Mouse (Mus musculus) heart, adult 2 months (tissue): ENCODE measurements around the gene Asic2. TPM values are rescaled to one million over a fixed set of nuclear protein-coding genes. Genes with fewer than 3 reads are reported as not detected.
A peak's percentile ranks its signal among the peaks of the same experiment; 100 is the strongest.

ENCODE experiments used
- DNase-seq, 2 experiments: peaks; one replicate each; pipeline ENCODE4 v3.0.0; 2021
- H3K27ac ChIP-seq: fragments of 200-600 bp; 2 replicates; pipeline ENCODE4 v1.8.1; 2022
- H3K27me3 ChIP-seq: fragments of 200-500 bp; 2 replicates; pipeline ENCODE4 v1.6.1; 2012; ENCODE audit warnings: mild to moderate bottlenecking, low read length, inconsistent platforms, mixed read lengths; ENCODE audit not compliant: control insufficient read depth, insufficient read depth
- H3K36me3 ChIP-seq: fragments of 200-500 bp; 2 replicates; pipeline ENCODE4 v1.6.1; 2012; ENCODE audit warnings: low read length, inconsistent platforms; ENCODE audit not compliant: control insufficient read depth, insufficient read depth
- H3K4me1 ChIP-seq: fragments of 200-500 bp; 2 replicates; pipeline ENCODE4 v1.6.1; 2011; ENCODE audit warnings: low read length; ENCODE audit not compliant: control insufficient read depth, insufficient read depth
- H3K4me3 ChIP-seq: fragments of 200-600 bp; 2 replicates; pipeline ENCODE4 v1.8.1; 2022
- H3K79me2 ChIP-seq: fragments of 200-500 bp; replicated peaks from 2 replicates; pipeline ENCODE4 v1.6.1; 2012; ENCODE audit warnings: mild to moderate bottlenecking, inconsistent platforms, low read length, moderate library complexity, mixed read lengths; ENCODE audit not compliant: control insufficient read depth, insufficient read depth
- H3K9ac ChIP-seq: fragments of 200-500 bp; 2 replicates; pipeline ENCODE4 v1.6.1; 2012; ENCODE audit warnings: low read depth, mild to moderate bottlenecking, control low read depth, inconsistent platforms, low read length, mixed read lengths
- CTCF ChIP-seq: fragments of 200-600 bp; IDR thresholded peaks from 2 replicates; pipeline ENCODE4 v1.8.1; 2022; ENCODE audit warnings: antibody characterized with exemption, mild to moderate bottlenecking, moderate library complexity
- EP300 ChIP-seq: fragments of 200-500 bp; IDR thresholded peaks from 2 replicates; pipeline ENCODE4 v1.6.1; 2011; ENCODE audit warnings: low read depth, low read length, control low read depth; ENCODE audit not compliant: insufficient read depth
- POLR2A ChIP-seq: fragments of 200-500 bp; IDR thresholded peaks from 2 replicates; pipeline ENCODE4 v1.6.1; 2011; ENCODE audit warnings: mild to moderate bottlenecking, low read depth, low read length, control low read depth; ENCODE audit not compliant: insufficient read depth
- WGBS: fragments of 180-500 bp; shearing (Covaris S2); methylation state at CpG from one replicate; pipeline ENCODE4 v1.1.7; 2018; 5-methylcytosine and 5-hydroxymethylcytosine counted together
- intact Hi-C: fragments of 180-260 bp; cut with DNase I; formaldehyde crosslinking; loops from one replicate; pipeline ENCODE4 v1.15.1; 2025
- long read RNA-seq: library from polyadenylated mRNA; stranded (forward); transcript quantifications from one replicate; pipeline ENCODE4 v2.0.0, GENCODE M21; 2021
- polyA plus RNA-seq: library from polyadenylated mRNA; depleted of rRNA; stranded (reverse); fragments of >200 nt; gene quantifications from 2 replicates; pipeline ENCODE4 v1.2.3, GENCODE M21; 2012; rRNA removed
- total RNA-seq, 2 experiments: library from RNA; stranded (reverse); gene quantifications; 2 replicates each; pipeline ENCODE4 v1.2.3; 2021

Asic2 gene
- total RNA-seq: not detected
- 0.06 TPM in 1 of 2 replicates, not detected in the other for polyA plus RNA-seq
- long read RNA-seq: 0 reads

- Histone ChIP-seq H3K27me3 (peaks cover 3% of the 10 kb centered on the region), H3K4me3 (no peak within 1 kb of the TSS), H3K27ac (no peak within 1 kb of the TSS), H3K36me3 (no peaks in the 10 kb centered on the region), H3K4me1 (no peaks in the 10 kb centered on the region), H3K9ac (no peak within 1 kb of the TSS), H3K79me2 (no peaks in the 10 kb centered on the region)
- intact Hi-C loops: no loop called here
- whole genome bisulfite sequencing: 3% methylated on average over 29 of the region's 29 CpGs
- no peak for TF ChIP-seq CTCF
- no peak for TF ChIP-seq EP300
- no peak for DNase-seq
Measured at GRCm38 (mm10) chr11:81968401-81968881, at the start of gene Asic2. Gene Asic2 (minus strand): TSS chr11:81968457.

- H3K36me3 ChIP-seq: no peaks in the 10 kb centered on the region
- no peak overlapping the region for H3K9ac ChIP-seq
- no peaks in the 10 kb centered on the region for H3K27me3 ChIP-seq
- intact Hi-C loops: loop anchor here (2.0 kb wide), 1 partner anchor 17 kb away; no protein-coding TSS in a partner anchor
- H3K4me3 ChIP-seq: no peak overlapping the region
- H3K4me1 ChIP-seq: peaks cover 6% of the 10 kb centered on the region
- H3K79me2 ChIP-seq: no peaks in the 10 kb centered on the region
- no peak for TF ChIP-seq EP300
- TF ChIP-seq POLR2A: no peak
- TF ChIP-seq CTCF: no peak
- peak; percentile 54 to 60 for DNase-seq
- 28% methylated on average over 3 of the region's 3 CpGs for WGBS
- H3K27ac ChIP-seq: no peak overlapping the region
Measured at GRCm38 (mm10) chr11:82016181-82016780, 48.0 kb upstream of the Asic2 start.

DNA sequence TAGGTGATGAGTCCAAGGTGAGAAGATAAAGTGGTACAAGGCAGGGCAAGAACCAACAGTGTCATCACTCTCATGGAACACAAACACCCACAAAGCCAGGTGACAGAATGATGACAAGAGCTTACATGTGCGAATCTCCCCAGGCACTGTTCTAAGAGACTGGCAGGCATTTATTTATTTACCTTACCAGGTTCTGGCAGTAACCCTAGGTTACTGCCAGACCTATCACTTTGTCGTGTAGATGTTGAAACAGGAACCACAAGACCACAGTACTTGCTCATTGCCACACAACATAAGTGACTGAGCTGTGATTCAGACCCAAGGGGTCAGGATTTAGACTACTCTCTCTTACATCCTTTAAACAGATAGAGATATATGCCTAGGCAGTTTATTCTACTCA, 46.8 kb upstream of the Asic2 start:
- intact Hi-C loops: no loop called here
- Histone ChIP-seq H3K4me1 (peaks cover 9% of the 10 kb centered on the region), H3K4me3 (no peak overlapping the region), H3K79me2 (no peaks in the 10 kb centered on the region), H3K27me3 (no peaks in the 10 kb centered on the region), H3K9ac (no peak overlapping the region), H3K27ac (no peak overlapping the region), H3K36me3 (no peaks in the 10 kb centered on the region)
- no peak for TF ChIP-seq POLR2A
- TF ChIP-seq EP300: no peak
- no peak for TF ChIP-seq CTCF
- DNase-seq: no peak
- WGBS: 63% methylated on average over 2 of the region's 2 CpGs

GRCm38 (mm10) chr11:82013756-82014155, 45.5 kb upstream of the Asic2 start:
- TF ChIP-seq EP300 (no peak), POLR2A (no peak), CTCF (no peak)
- Histone ChIP-seq H3K4me3 (no peak overlapping the region), H3K36me3 (no peaks in the 10 kb centered on the region), H3K9ac (no peak overlapping the region), H3K27me3 (no peaks in the 10 kb centered on the region), H3K79me2 (no peaks in the 10 kb centered on the region), H3K27ac (no peak overlapping the region), H3K4me1 (peaks cover 9% of the 10 kb centered on the region)
- WGBS: 64% methylated on average over 1 of the region's 1 CpGs
- intact Hi-C loops: no loop called here
- no peak for DNase-seq

DNA sequence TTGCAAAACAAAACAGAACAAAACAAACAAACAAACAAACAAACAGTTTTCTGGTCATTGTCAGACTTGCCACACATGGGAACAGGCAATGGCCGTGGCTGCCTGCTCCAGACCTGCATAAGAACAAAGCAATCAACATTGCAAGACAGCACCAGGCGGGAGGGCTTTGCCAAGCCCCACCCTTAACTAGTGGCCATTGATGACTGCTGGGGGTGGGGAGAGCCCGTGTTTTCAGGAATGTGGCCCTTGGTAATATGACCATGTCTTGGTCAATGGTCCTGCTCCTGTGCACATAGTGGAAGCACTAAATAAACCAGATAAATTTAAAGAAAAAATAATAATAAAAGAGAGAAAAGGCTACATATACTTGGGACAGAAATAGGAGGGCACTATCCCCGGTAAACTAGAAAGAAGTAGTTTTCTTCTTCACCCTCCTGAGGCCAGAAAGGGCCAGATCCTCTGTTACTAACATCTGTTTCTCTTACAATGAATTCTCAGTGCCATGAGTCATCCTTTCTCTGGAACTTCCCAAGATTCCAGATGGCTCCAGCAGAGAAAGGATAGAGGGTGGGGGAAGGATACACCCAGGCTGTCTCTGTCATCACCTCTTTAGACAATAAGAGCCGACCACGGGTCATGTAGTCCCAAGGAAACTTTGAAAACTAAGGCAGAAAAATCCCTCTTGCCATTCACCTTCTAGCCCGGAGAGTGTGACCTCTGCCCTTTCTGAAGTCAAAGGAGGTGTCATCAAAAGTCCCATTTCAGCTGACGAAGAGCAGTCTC, 43.3 kb upstream of the Asic2 start:
- Histone ChIP-seq H3K4me1 (peaks cover 16% of the 10 kb centered on the region), H3K79me2 (no peaks in the 10 kb centered on the region), H3K9ac (no peak overlapping the region), H3K4me3 (no peak overlapping the region), H3K27ac (peak overlapping the region; percentile 45; the same call in 1 of the 2 replicates), H3K27me3 (no peaks in the 10 kb centered on the region), H3K36me3 (no peaks in the 10 kb centered on the region)
- WGBS: 34% methylated on average over 8 of the region's 8 CpGs
- intact Hi-C loops: no loop called here
- TF ChIP-seq EP300: 0 out of 2 replicates have a peak, but pooled peaks have one; percentile 19
- no peak for TF ChIP-seq CTCF
- DNase-seq: peak in 1 of 2 experiments; percentile 45

DNA sequence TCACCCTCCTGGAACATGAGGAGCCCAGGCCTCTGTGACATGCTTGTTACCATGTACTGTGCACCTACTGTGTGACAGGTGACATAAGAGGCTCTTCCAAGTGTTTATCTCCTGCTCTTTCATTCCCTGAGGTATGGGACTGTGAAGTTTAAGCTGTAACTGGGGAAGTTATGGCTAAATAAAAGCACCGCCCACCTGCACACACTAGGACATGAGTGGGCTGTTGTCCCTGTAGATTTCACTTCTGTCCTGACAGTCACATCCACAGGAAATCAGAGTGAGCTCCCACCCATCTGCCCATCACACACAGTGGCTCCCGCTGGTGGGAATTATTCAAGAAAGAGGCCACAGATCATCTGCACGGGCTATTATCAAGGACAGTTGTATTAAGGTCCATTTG, 41.9 kb upstream of the Asic2 start:
- no peaks in the 10 kb centered on the region for H3K36me3 ChIP-seq
- H3K27ac ChIP-seq: no peak overlapping the region
- intact Hi-C loops: no loop called here
- peaks cover 17% of the 10 kb centered on the region for H3K4me1 ChIP-seq
- H3K4me3 ChIP-seq: no peak overlapping the region
- no peak for DNase-seq
- TF ChIP-seq EP300 (no peak), POLR2A (no peak), CTCF (0 out of 2 replicates have a peak, but pooled peaks have one; percentile 8)
- H3K27me3 ChIP-seq: no peaks in the 10 kb centered on the region
- no peak overlapping the region for H3K9ac ChIP-seq
- WGBS: 82% methylated on average over 3 of the region's 3 CpGs
- H3K79me2 ChIP-seq: no peaks in the 10 kb centered on the region
